Mouse (Mus musculus) brain, embryonic 18.5 days (tissue): ENCODE measurements at regions not wholly inside any gene's neighbourhood (a gene's known extent, or its start where the extent isn't known, plus 50 kb on each side); places are given as distances from the start of the nearest gene placed in this dataset.

Experiments used
- DNase-seq: peaks from one replicate; pipeline ENCODE4 v3.0.0-alpha.2; 2012; ENCODE audit warnings: low read depth, low spot score

GRCm38 (mm10) chr1:29261375-29261774 lies 481.3 kb upstream of the Gm597 start:
- DNase-seq, result peak; percentile 26

GRCm38 (mm10) chr1:29216766-29217581 lies 436.9 kb upstream of the Gm597 start:
- peak; percentile 32 for DNase-seq
